Mouse (Mus musculus): ENCODE data around the gene Gm3448.

DNA sequence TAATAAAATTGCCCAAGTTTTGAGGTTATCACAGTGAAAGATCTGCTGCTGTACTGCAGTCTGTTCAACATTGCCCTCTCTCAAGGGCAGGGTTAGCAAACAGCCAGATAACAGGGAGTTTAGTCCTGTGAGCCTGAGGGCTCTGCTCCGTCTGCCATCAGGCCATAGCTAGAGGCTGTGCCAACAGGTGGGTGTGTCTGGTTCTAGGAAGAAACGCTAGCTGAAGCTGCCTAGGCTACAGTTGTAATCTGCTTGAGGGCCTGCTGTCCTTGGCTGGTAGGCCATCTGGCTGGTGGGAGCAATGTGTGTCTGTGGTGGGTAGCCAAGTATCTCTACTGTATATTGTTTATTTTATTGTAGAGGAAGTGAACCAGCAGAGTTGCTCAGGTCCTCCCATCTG, 36.2 kb upstream of the Gm3448 start:
- TF ChIP-seq CTCF (IDR thresholded peaks at IDR 0.05; ENCODE audit: extremely low read depth, insufficient read depth, insufficient read length, insufficient replicate concordance) (no peak), POLR2A (IDR thresholded peaks at IDR 0.05; ENCODE audit: low read depth, low read length) (no peak)

All from spleen, adult 2 months (tissue).